Mouse (Mus musculus): ENCODE measurements around the gene Gfra1. TPM values are rescaled to one million over a fixed set of nuclear protein-coding genes. Genes with fewer than 3 reads are reported as not detected.

Gfra1 gene
- polyA plus RNA-seq, 1 experiment from 2014 or later = 6.0 TPM

DNA sequence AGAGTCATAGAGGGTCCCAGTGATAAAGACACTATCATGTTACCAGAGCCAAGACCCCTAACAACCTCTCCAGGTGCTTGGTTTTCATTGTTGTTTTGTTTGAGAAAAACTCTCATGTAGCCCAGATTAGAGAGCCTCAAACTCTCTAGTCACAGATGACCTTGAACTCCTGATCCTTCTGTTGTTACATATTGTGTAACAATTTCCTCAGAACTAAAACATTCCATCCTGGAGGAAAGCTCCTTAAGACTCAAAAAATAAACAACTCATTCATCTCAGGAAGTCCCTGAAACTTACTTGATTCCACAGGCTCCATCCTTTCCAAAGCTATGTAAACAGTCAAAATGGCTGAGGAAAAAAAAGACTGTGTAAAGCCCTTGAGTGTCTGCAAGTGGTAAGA is 49.0 kb downstream of the Gfra1 start:
- Histone ChIP-seq H3K36me3 (no peaks in the 10 kb centered on the region), H3K9me3 (no peaks in the 10 kb centered on the region), H3K4me1 (no peaks in the 10 kb centered on the region), H3K4me3 (no peak overlapping the region), H3K27me3 (ENCODE audit: insufficient read depth, poor library complexity, severe bottlenecking) (no peaks in the 10 kb centered on the region), H3K27ac (no peak overlapping the region)
- no peak for DNase-seq (ENCODE audit: low spot score)

- DNase-seq (ENCODE audit: low spot score) = no peak
- Histone ChIP-seq H3K36me3 (no peaks in the 10 kb centered on the region), H3K4me1 (0 out of 2 replicates have a peak, but pooled peaks cover 6% of the 10 kb centered on the region), H3K27ac (no peak overlapping the region), H3K9me3 (no peaks in the 10 kb centered on the region), H3K4me3 (no peak overlapping the region), H3K27me3 (ENCODE audit: insufficient read depth, poor library complexity, severe bottlenecking) (no peaks in the 10 kb centered on the region)
- WGBS = 88% methylated on average over 3 of the region's 3 CpGs
Observed at GRCm38 (mm10) chr19:58400224-58400623, 55.5 kb downstream of the Gfra1 start.

DNA sequence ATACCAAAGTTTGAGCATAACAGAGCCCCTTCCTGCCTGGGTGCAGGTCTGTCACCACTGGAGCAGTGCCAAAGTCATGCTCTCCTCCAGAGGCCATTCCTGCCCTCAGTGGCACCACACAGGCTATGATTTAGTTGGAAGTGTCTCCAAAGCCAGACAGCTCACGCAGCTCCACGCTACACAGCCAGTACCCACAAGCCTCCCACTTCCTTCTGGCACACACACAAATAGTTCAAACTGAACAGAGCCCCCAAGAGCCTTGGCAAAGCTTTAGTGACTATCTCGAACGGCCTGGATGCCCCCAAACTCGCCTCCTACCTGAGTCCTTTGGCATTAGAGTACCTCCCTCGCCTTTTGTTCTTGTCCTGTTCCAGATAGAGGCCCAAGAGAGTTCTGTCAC is 56.5 kb downstream of the Gfra1 start:
- Histone ChIP-seq H3K4me3 (no peak overlapping the region), H3K36me3 (no peaks in the 10 kb centered on the region), H3K27me3 (ENCODE audit: insufficient read depth, poor library complexity, severe bottlenecking) (no peaks in the 10 kb centered on the region), H3K27ac (no peak overlapping the region), H3K4me1 (0 out of 2 replicates have a peak, but pooled peaks cover 6% of the 10 kb centered on the region), H3K9me3 (no peaks in the 10 kb centered on the region)
- 64% methylated on average over 6 of the region's 6 CpGs for WGBS
- DNase-seq (ENCODE audit: low spot score) = no peak

DNA sequence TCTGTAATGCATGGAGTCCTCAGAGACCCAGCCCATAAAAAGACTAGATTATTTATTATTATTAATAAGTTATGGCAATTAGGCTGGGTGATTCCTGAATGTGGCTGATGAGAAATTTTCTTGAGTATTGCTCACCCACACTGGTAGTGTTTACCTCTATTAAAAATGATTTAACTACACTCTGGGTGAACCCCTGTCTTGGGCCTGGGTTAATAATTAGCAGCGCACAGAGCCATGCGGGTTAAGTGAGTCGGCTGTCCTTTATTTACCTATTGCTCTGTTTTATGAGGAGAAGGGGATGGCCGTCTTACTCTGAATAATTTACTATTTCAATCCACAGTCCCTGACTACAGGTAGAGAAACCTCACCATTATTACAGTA is 59.1 kb downstream of the Gfra1 start:
- no peaks in the 10 kb centered on the region for H3K9me3 ChIP-seq
- peak overlapping the region; percentile 45 for H3K27ac ChIP-seq
- H3K4me3 ChIP-seq = no peak overlapping the region
- no peaks in the 10 kb centered on the region for H3K27me3 ChIP-seq (ENCODE audit: insufficient read depth, poor library complexity, severe bottlenecking)
- H3K36me3 ChIP-seq = no peaks in the 10 kb centered on the region
- H3K4me1 ChIP-seq = 0 out of 2 replicates have a peak, but pooled peaks cover 6% of the 10 kb centered on the region
- no peak for DNase-seq (ENCODE audit: low spot score)
- WGBS = 92% methylated on average over 4 of the region's 4 CpGs

DNA sequence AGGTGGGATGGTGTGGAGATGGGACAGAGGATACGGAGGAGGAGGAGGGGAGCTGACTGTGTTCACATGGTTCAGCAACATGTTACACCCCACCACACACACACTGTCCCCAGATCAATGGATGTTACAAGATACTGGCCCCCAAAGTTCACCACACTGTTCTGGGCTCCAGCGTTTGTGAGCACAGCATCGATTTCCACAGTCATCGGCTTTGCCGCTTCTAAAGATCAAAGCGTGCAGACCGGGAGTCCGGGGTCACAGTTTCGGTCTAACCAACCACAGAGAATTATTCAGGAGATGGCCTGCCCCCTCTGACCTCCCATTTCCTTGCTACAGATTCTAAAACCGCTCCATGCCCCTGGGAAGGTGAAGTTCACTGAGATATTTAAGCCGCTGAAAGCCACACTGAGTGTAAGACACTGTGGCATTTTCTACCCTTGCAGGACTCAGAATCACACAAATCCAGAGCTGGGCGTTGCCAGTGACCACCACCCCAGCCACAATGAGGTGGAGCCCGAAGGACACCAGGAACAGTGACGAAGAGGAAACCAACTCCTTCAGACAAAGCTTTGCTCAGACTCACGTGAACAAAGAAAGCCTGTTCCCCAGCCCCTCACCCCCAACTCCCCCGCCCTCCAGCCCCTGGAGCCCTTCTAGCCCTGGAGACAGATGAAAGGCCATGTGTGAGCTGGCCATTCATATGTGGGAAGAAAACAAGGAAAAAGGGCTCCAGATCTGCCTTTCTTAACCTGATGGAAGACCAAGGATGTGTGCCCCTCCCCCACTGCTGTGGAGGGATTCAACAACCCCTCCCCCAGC is 59.7 kb downstream of the Gfra1 start:
- H3K4me3 ChIP-seq = no peak overlapping the region
- peak overlapping the region; percentile 45 for H3K27ac ChIP-seq
- DNase-seq (ENCODE audit: low spot score) = no peak

DNA sequence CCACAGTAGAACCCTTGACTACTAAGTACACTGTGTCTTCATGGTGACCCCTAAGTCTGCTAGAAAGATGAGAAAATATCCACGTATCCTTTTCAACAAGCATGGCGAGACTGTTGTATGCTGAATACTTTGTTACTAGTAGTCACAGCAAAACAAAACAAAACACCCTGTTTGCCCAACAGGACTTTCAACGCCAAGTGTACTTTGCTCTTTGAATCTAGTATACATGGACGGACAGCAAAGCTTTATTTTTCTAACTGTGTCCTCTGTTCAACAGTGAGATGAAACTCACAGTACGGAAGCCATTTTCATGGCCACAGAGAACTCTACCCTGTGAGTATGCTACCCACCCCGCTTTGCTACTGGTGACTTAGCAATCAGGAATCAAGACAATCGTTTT is 62.6 kb downstream of the Gfra1 start:
- no peak for DNase-seq (ENCODE audit: low spot score)
- WGBS = 87% methylated on average over 7 of the region's 7 CpGs
- Histone ChIP-seq H3K27ac (no peak overlapping the region), H3K36me3 (no peaks in the 10 kb centered on the region), H3K4me1 (0 out of 2 replicates have a peak, but pooled peaks cover 6% of the 10 kb centered on the region), H3K4me3 (no peak overlapping the region), H3K27me3 (ENCODE audit: insufficient read depth, poor library complexity, severe bottlenecking) (no peaks in the 10 kb centered on the region), H3K9me3 (no peaks in the 10 kb centered on the region)

More for the DNA sequence above, 59.7 kb downstream of the Gfra1 start:
- H3K4me1 ChIP-seq = 0 out of 2 replicates have a peak, but pooled peaks cover 6% of the 10 kb centered on the region
- H3K27me3 ChIP-seq (ENCODE audit: insufficient read depth, poor library complexity, severe bottlenecking) = no peaks in the 10 kb centered on the region
- 65% methylated on average over 16 of the region's 16 CpGs for WGBS
- H3K36me3 ChIP-seq = no peaks in the 10 kb centered on the region
- no peaks in the 10 kb centered on the region for H3K9me3 ChIP-seq

GRCm38 (mm10) chr19:58391796-58392195 is 63.9 kb downstream of the Gfra1 start:
- H3K4me1 ChIP-seq = 0 out of 2 replicates have a peak, but pooled peaks cover 6% of the 10 kb centered on the region
- 81% methylated on average over 5 of the region's 5 CpGs for WGBS
- DNase-seq (ENCODE audit: low spot score) = no peak
- no peak overlapping the region for H3K27ac ChIP-seq
- H3K36me3 ChIP-seq = no peaks in the 10 kb centered on the region
- H3K9me3 ChIP-seq = no peaks in the 10 kb centered on the region
- H3K27me3 ChIP-seq (ENCODE audit: insufficient read depth, poor library complexity, severe bottlenecking) = no peaks in the 10 kb centered on the region
- no peak overlapping the region for H3K4me3 ChIP-seq

GRCm38 (mm10) chr19:58389466-58389865 is 66.2 kb downstream of the Gfra1 start:
- WGBS = 88% methylated on average over 8 of the region's 8 CpGs
- no peaks in the 10 kb centered on the region for H3K36me3 ChIP-seq
- no peak overlapping the region for H3K4me3 ChIP-seq
- H3K4me1 ChIP-seq = no peaks in the 10 kb centered on the region
- DNase-seq (ENCODE audit: low spot score) = no peak
- H3K27me3 ChIP-seq (ENCODE audit: insufficient read depth, poor library complexity, severe bottlenecking) = no peaks in the 10 kb centered on the region
- no peak overlapping the region for H3K27ac ChIP-seq
- H3K9me3 ChIP-seq = no peaks in the 10 kb centered on the region

DNA sequence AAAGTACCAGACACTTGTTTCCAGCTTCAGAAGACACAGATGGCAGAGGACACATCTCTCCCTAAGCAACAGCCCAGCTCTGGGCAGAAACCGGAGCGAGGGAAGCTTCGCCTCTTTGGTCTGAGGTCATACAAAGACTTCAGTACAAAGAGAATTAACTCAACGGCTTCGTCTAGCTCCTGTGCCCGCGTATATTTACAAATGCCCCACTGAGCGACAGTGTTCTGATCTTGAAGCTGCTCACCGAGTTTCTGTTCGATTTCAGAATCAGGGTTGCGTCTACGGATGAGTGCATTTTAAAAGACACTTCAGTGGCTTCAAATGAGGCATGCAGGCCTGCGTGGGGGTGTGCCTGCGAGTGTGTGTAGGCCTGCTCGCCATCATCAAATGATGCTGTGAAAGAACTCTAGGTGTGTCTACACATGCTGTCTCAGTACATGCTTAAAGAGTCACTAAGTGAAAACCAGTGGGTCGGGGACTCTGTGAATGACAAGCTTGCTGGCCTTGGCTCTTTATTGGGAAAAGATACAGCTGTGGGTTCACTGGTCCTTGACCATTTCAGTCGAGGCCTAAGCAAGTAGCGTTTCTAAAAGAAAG is 66.8 kb downstream of the Gfra1 start:
- H3K36me3 ChIP-seq = no peaks in the 10 kb centered on the region
- H3K27ac ChIP-seq = no peak overlapping the region
- H3K4me3 ChIP-seq = no peak overlapping the region
- DNase-seq (ENCODE audit: low spot score) = no peak
- no peaks in the 10 kb centered on the region for H3K4me1 ChIP-seq
- no peaks in the 10 kb centered on the region for H3K9me3 ChIP-seq
- WGBS = 86% methylated on average over 18 of the region's 18 CpGs
- H3K27me3 ChIP-seq (ENCODE audit: insufficient read depth, poor library complexity, severe bottlenecking) = no peaks in the 10 kb centered on the region

GRCm38 (mm10) chr19:58383273-58383672 is 72.4 kb downstream of the Gfra1 start:
- Histone ChIP-seq H3K36me3 (no peaks in the 10 kb centered on the region), H3K27me3 (ENCODE audit: insufficient read depth, poor library complexity, severe bottlenecking) (no peaks in the 10 kb centered on the region), H3K4me1 (no peaks in the 10 kb centered on the region), H3K4me3 (no peak overlapping the region), H3K9me3 (no peaks in the 10 kb centered on the region), H3K27ac (no peak overlapping the region)
- WGBS = 60% methylated on average over 3 of the region's 3 CpGs
- no peak for DNase-seq (ENCODE audit: low spot score)

DNA sequence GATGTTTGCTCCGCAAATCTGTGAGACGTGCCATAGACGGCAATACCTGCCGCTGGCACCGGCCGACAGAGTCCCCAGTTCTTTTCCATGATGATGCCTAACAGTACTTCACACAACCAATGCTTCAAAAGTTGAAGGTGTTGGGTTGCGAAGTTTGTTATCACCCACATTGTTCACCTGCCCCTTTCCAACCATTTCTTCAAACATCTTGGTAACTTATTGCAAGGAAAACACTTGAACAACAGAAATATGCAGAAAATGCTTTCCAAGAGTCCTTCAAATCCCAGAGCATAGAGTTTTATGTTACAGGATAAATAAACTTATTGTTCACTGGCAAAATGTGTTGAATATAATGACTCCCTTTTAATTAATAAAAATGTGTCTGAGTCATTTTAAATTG is 73.2 kb downstream of the Gfra1 start:
- DNase-seq (ENCODE audit: low spot score) = no peak
- Histone ChIP-seq H3K4me1 (no peaks in the 10 kb centered on the region), H3K9me3 (no peaks in the 10 kb centered on the region), H3K27me3 (ENCODE audit: insufficient read depth, poor library complexity, severe bottlenecking) (no peaks in the 10 kb centered on the region), H3K4me3 (no peak overlapping the region), H3K27ac (no peak overlapping the region), H3K36me3 (no peaks in the 10 kb centered on the region)
- 96% methylated on average over 7 of the region's 7 CpGs for WGBS

- Histone ChIP-seq H3K4me1 (no peaks in the 10 kb centered on the region), H3K36me3 (no peaks in the 10 kb centered on the region), H3K4me3 (no peak overlapping the region), H3K27ac (no peak overlapping the region), H3K27me3 (ENCODE audit: insufficient read depth, poor library complexity, severe bottlenecking) (no peaks in the 10 kb centered on the region), H3K9me3 (no peaks in the 10 kb centered on the region)
- WGBS = 67% methylated on average over 8 of the region's 8 CpGs
- no peak for DNase-seq (ENCODE audit: low spot score)
Observed at GRCm38 (mm10) chr19:58377969-58378368, 77.7 kb downstream of the Gfra1 start.

- H3K4me1 ChIP-seq = no peaks in the 10 kb centered on the region
- 64% methylated on average over 8 of the region's 8 CpGs for WGBS
- no peak overlapping the region for H3K4me3 ChIP-seq
- no peaks in the 10 kb centered on the region for H3K9me3 ChIP-seq
- DNase-seq (ENCODE audit: low spot score) = no peak
- no peaks in the 10 kb centered on the region for H3K36me3 ChIP-seq
- no peak overlapping the region for H3K27ac ChIP-seq
- H3K27me3 ChIP-seq (ENCODE audit: insufficient read depth, poor library complexity, severe bottlenecking) = no peaks in the 10 kb centered on the region
Observed at GRCm38 (mm10) chr19:58376675-58377102, 79.0 kb downstream of the Gfra1 start.

All from heart, embryonic 10.5 days (tissue).